Mouse (Mus musculus) adrenal gland, postnatal 0 days (tissue): ENCODE measurements around the gene Vmn1r222. TPM values are rescaled to one million over a fixed set of nuclear protein-coding genes. Genes with fewer than 3 reads are reported as not detected.

Experiments
- polyA plus RNA-seq: library from polyadenylated mRNA; unstranded; fragments of >200 nt; fragmentation: Nextera tagmentation; extraction: Ambion mirVana; gene quantifications from 2 replicates; pipeline ENCODE4 v1.2.1, GENCODE M21; 2015

Gene Vmn1r222
- not detected in 2 replicates for polyA plus RNA-seq

GRCm38 (mm10) chr13:23235847-23236246, at the start of gene Vmn1r222:
Vmn1r222 (minus strand) TSS chr13:23235947.

GRCm38 (mm10) chr13:23246834-23247233, 11.1 kb upstream of the Vmn1r222 start, which contains the start of gene Vmn1r223:
Vmn1r223 (plus strand) TSS chr13:23247134.

DNA sequence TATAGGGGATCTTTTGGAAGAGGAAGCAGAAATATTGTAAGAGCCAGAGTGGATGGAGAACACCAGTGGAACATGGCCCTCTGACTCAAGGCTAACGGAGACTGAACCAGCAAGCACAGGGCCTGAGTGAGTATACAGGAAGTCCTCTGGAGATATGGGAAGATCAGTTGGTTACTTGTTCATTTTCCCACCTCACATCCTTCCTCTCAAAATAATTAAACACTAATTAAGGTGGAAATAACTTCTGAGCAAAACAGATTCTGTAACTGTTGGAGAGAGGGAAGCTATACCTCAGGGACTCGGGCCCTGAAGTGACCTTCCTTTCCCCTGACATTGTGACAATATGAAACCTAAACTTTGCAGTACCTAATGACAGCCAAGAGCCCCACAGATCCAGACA, 21.9 kb downstream of the Vmn1r222 start, which contains the start of gene Vmn1r221:
Gene Vmn1r221 (plus strand): TSS at position 301 of the 400 bp plus-strand sequence.

DNA sequence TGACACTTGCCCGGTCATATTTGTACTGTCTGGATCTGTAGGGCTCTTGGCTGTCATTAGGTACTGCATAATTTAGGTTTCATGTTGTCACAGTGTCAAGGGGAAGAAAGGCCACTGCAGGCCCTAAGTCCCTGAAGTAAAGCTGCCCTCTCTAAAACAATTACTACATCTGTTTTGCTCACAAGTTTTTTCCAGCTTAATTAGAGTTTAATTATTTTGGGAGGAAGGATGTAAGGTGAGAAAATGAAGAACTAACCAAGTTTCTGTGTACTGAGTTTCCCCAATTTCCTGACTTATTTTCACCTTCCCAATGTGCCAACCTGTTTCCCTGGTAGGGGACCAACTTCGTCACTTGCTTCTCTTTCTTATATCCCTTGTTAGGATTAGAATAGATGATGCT, 47.9 kb downstream of the Vmn1r222 start, which contains the start of gene Vmn1r220:
Gene Vmn1r220 (minus strand): TSS at position 101 of the 400 bp plus-strand sequence.

Other genes with a start within 250 kb of the Vmn1r222 start
- not detected in 2 replicates for gene Vmn1r213, start 228.3 kb downstream of the Vmn1r222 start, polyA plus RNA-seq
- gene Vmn1r214, start 205.5 kb downstream of the Vmn1r222 start, polyA plus RNA-seq = not detected in 2 replicates
- not detected in 2 replicates for gene Vmn1r215, start 167.9 kb downstream of the Vmn1r222 start, polyA plus RNA-seq
- gene Vmn1r217, start 117.7 kb downstream of the Vmn1r222 start, polyA plus RNA-seq = not detected in 2 replicates
- gene Vmn1r218, start 102.8 kb downstream of the Vmn1r222 start, polyA plus RNA-seq = not detected in 2 replicates
- gene Vmn1r219, start 76.6 kb downstream of the Vmn1r222 start, polyA plus RNA-seq = not detected in 2 replicates
- gene Vmn1r220, start 48.0 kb downstream of the Vmn1r222 start, polyA plus RNA-seq = not detected in 2 replicates
- gene Vmn1r221, start 21.8 kb downstream of the Vmn1r222 start, polyA plus RNA-seq = not detected in 2 replicates
- not detected in 2 replicates for gene Vmn1r223, start 11.2 kb upstream of the Vmn1r222 start, polyA plus RNA-seq
- gene Zfp322a, start 133.3 kb upstream of the Vmn1r222 start, polyA plus RNA-seq = 21.0 and 26.2 TPM in 2 replicates
- 7.9 and 11.4 TPM in 2 replicates for gene Abt1, start 187.9 kb upstream of the Vmn1r222 start, polyA plus RNA-seq
- gene Btn1a1, start 230.0 kb upstream of the Vmn1r222 start, polyA plus RNA-seq = 0.06 and 0.30 TPM in 2 replicates